Mouse (Mus musculus): ENCODE measurements around the gene Adk.

DNA sequence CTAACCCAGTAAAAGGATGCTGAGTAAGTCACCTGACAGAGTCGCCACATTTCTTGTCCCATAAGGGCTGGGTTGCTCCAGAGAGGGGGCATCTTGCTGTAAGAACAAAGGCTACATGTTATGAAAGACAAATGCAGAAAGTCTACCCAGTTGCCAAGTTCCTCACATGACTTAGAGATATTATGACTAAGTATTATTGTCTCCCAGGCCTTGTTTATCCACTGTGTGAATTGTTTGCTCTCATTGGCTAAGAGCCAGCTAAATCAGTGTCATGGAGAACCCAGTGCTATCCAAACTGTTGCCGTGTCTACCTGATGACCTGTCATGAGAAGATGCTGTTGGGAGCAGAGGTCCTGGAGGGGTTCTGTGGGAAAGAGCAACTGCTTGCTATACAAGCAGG is 401.5 kb downstream of the Adk start:
- TF ChIP-seq POLR2A (IDR thresholded peaks at IDR 0.05; ENCODE audit: borderline replicate concordance, insufficient read depth, low read length) (no peak), CTCF (IDR thresholded peaks at IDR 0.05; ENCODE audit: borderline replicate concordance, insufficient read depth, low read depth, low read length) (no peak)
